Mouse (Mus musculus): ENCODE results near the gene Rec8. TPM values are rescaled to one million over a fixed set of nuclear protein-coding genes. Genes with fewer than 3 reads are reported as not detected.

Rec8 gene
- polyA plus RNA-seq, 1 experiment from 2014 or later = 4.2 TPM

GRCm38 (mm10) chr14:55598521-55599390, 19.1 kb upstream of the Rec8 start:
- Histone ChIP-seq H3K36me3 (replicated peaks; ENCODE audit: control insufficient read depth, insufficient read depth, low read depth, low read length) (peaks cover 15% of the 10 kb centered on the region), H3K4me2 (ENCODE audit: low read depth, low read length) (no peak overlapping the region; the same call in 1 of the 2 replicates), H3K27ac (replicated peaks; ENCODE audit: low read depth, low read length) (no peak overlapping the region), H3K9ac (replicated peaks; ENCODE audit: low read length) (no peak overlapping the region), H3K4me3 (ENCODE audit: low read depth, low read length) (no peak overlapping the region), H3K9me3 (replicated peaks; ENCODE audit: control insufficient read depth, low read length) (no peaks in the 10 kb centered on the region), H3K4me1 (ENCODE audit: control insufficient read depth, insufficient read depth, low read length) (no peaks in the 10 kb centered on the region; the same call in 1 of the 2 replicates), H3K27me3 (ENCODE audit: control insufficient read depth, insufficient read depth, low read length) (no peaks in the 10 kb centered on the region)
- ATAC-seq (replicated peaks; ENCODE audit: insufficient number of reproducible peaks, low FRiP score, low TSS enrichment, low read depth) (no peak), DNase-seq (ENCODE audit: low spot score) (no peak)
- 94% methylated on average over 21 of the region's 21 CpGs for WGBS

GRCm38 (mm10) chr14:55603271-55603632, 14.6 kb upstream of the Rec8 start, which contains the start of gene Irf9:
Gene Irf9, plus strand, starts transcription at chr14:55603571.
- 87% methylated on average over 7 of the region's 7 CpGs for whole genome bisulfite sequencing
- no peaks in the 10 kb centered on the region; the same call in 1 of the 2 replicates for H3K4me1 ChIP-seq (ENCODE audit: control insufficient read depth, insufficient read depth, low read length)
- H3K9ac ChIP-seq (replicated peaks; ENCODE audit: low read length) = peak within 1 kb of the TSS; percentile 50
- DNase-seq (ENCODE audit: low spot score) (no peak), ATAC-seq (replicated peaks; ENCODE audit: insufficient number of reproducible peaks, low FRiP score, low TSS enrichment, low read depth) (no peak)
- H3K4me2 ChIP-seq (ENCODE audit: low read depth, low read length) = peak within 1 kb of the TSS; percentile 24
- peaks cover 11% of the 10 kb centered on the region for H3K36me3 ChIP-seq (replicated peaks; ENCODE audit: control insufficient read depth, insufficient read depth, low read depth, low read length)
- H3K27ac ChIP-seq (replicated peaks; ENCODE audit: low read depth, low read length) = peak within 1 kb of the TSS; percentile 22
- peak within 1 kb of the TSS; percentile 18; the same call in 1 of the 2 replicates for H3K4me3 ChIP-seq (ENCODE audit: low read depth, low read length)
- no peaks in the 10 kb centered on the region for H3K9me3 ChIP-seq (replicated peaks; ENCODE audit: control insufficient read depth, low read length)
- no peaks in the 10 kb centered on the region for H3K27me3 ChIP-seq (ENCODE audit: control insufficient read depth, insufficient read depth, low read length)

GRCm38 (mm10) chr14:55603633-55604576, 13.9 kb upstream of the Rec8 start:
- Histone ChIP-seq H3K4me3 (ENCODE audit: low read depth, low read length) (peak overlapping the region; percentile 18; the same call in 1 of the 2 replicates), H3K9me3 (replicated peaks; ENCODE audit: control insufficient read depth, low read length) (no peaks in the 10 kb centered on the region), H3K36me3 (replicated peaks; ENCODE audit: control insufficient read depth, insufficient read depth, low read depth, low read length) (peaks cover 10% of the 10 kb centered on the region), H3K4me1 (ENCODE audit: control insufficient read depth, insufficient read depth, low read length) (no peaks in the 10 kb centered on the region; the same call in 1 of the 2 replicates), H3K4me2 (ENCODE audit: low read depth, low read length) (peak overlapping the region; percentile 24), H3K27ac (replicated peaks; ENCODE audit: low read depth, low read length) (peak overlapping the region; percentile 22), H3K9ac (replicated peaks; ENCODE audit: low read length) (peak overlapping the region; percentile 50), H3K27me3 (ENCODE audit: control insufficient read depth, insufficient read depth, low read length) (no peaks in the 10 kb centered on the region)
- WGBS = 20% methylated on average over 19 of the region's 19 CpGs
- ATAC-seq (replicated peaks; ENCODE audit: insufficient number of reproducible peaks, low FRiP score, low TSS enrichment, low read depth) (peak; percentile 80), DNase-seq (ENCODE audit: low spot score) (peak; percentile 91)

GRCm38 (mm10) chr14:55604823-55605222, 13.0 kb upstream of the Rec8 start:
- no peaks in the 10 kb centered on the region for H3K9me3 ChIP-seq (replicated peaks; ENCODE audit: control insufficient read depth, low read length)
- DNase-seq (ENCODE audit: low spot score) (no peak), ATAC-seq (replicated peaks; ENCODE audit: insufficient number of reproducible peaks, low FRiP score, low TSS enrichment, low read depth) (no peak)
- H3K36me3 ChIP-seq (replicated peaks; ENCODE audit: control insufficient read depth, insufficient read depth, low read depth, low read length) = peaks cover 6% of the 10 kb centered on the region
- no peaks in the 10 kb centered on the region; the same call in 1 of the 2 replicates for H3K4me1 ChIP-seq (ENCODE audit: control insufficient read depth, insufficient read depth, low read length)
- no peak overlapping the region for H3K27ac ChIP-seq (replicated peaks; ENCODE audit: low read depth, low read length)
- WGBS = 92% methylated on average over 11 of the region's 11 CpGs
- H3K4me3 ChIP-seq (ENCODE audit: low read depth, low read length) = no peak overlapping the region
- H3K4me2 ChIP-seq (ENCODE audit: low read depth, low read length) = no peak overlapping the region
- H3K9ac ChIP-seq (replicated peaks; ENCODE audit: low read length) = no peak overlapping the region
- no peaks in the 10 kb centered on the region for H3K27me3 ChIP-seq (ENCODE audit: control insufficient read depth, insufficient read depth, low read length)

- no peak overlapping the region for H3K4me2 ChIP-seq (ENCODE audit: low read depth, low read length)
- no peak overlapping the region for H3K4me3 ChIP-seq (ENCODE audit: low read depth, low read length)
- H3K36me3 ChIP-seq (replicated peaks; ENCODE audit: control insufficient read depth, insufficient read depth, low read depth, low read length) = peaks cover 6% of the 10 kb centered on the region
- no peak for ATAC-seq (replicated peaks; ENCODE audit: insufficient number of reproducible peaks, low FRiP score, low TSS enrichment, low read depth)
- no peak overlapping the region for H3K9ac ChIP-seq (replicated peaks; ENCODE audit: low read length)
- WGBS = 92% methylated on average over 16 of the region's 16 CpGs
- H3K27ac ChIP-seq (replicated peaks; ENCODE audit: low read depth, low read length) = no peak overlapping the region
- H3K4me1 ChIP-seq (ENCODE audit: control insufficient read depth, insufficient read depth, low read length) = no peaks in the 10 kb centered on the region; the same call in 1 of the 2 replicates
- no peaks in the 10 kb centered on the region for H3K27me3 ChIP-seq (ENCODE audit: control insufficient read depth, insufficient read depth, low read length)
- DNase-seq (ENCODE audit: low spot score) = no peak
- H3K9me3 ChIP-seq (replicated peaks; ENCODE audit: control insufficient read depth, low read length) = no peaks in the 10 kb centered on the region
Measured at GRCm38 (mm10) chr14:55605743-55606459, 11.9 kb upstream of the Rec8 start.

- WGBS = 90% methylated on average over 6 of the region's 6 CpGs
- Histone ChIP-seq H3K9ac (replicated peaks; ENCODE audit: low read length) (no peak overlapping the region), H3K36me3 (replicated peaks; ENCODE audit: control insufficient read depth, insufficient read depth, low read depth, low read length) (peaks cover 3% of the 10 kb centered on the region), H3K27ac (replicated peaks; ENCODE audit: low read depth, low read length) (no peak overlapping the region), H3K4me3 (ENCODE audit: low read depth, low read length) (no peak overlapping the region), H3K9me3 (replicated peaks; ENCODE audit: control insufficient read depth, low read length) (no peaks in the 10 kb centered on the region), H3K4me1 (ENCODE audit: control insufficient read depth, insufficient read depth, low read length) (no peaks in the 10 kb centered on the region; the same call in 1 of the 2 replicates), H3K27me3 (ENCODE audit: control insufficient read depth, insufficient read depth, low read length) (no peaks in the 10 kb centered on the region), H3K4me2 (ENCODE audit: low read depth, low read length) (no peak overlapping the region)
- ATAC-seq (replicated peaks; ENCODE audit: insufficient number of reproducible peaks, low FRiP score, low TSS enrichment, low read depth) = no peak
- no peak for DNase-seq (ENCODE audit: low spot score)
Measured at GRCm38 (mm10) chr14:55608339-55608738, 9.5 kb upstream of the Rec8 start.

- no peaks in the 10 kb centered on the region; the same call in 1 of the 2 replicates for H3K36me3 ChIP-seq (replicated peaks; ENCODE audit: control insufficient read depth, insufficient read depth, low read depth, low read length)
- no peaks in the 10 kb centered on the region for H3K9me3 ChIP-seq (replicated peaks; ENCODE audit: control insufficient read depth, low read length)
- H3K4me1 ChIP-seq (ENCODE audit: control insufficient read depth, insufficient read depth, low read length) = no peaks in the 10 kb centered on the region
- ATAC-seq (replicated peaks; ENCODE audit: insufficient number of reproducible peaks, low FRiP score, low TSS enrichment, low read depth) = no peak
- H3K9ac ChIP-seq (replicated peaks; ENCODE audit: low read length) = no peak overlapping the region
- no peak for DNase-seq (ENCODE audit: low spot score)
- H3K4me3 ChIP-seq (ENCODE audit: low read depth, low read length) = no peak overlapping the region
- no peak overlapping the region for H3K4me2 ChIP-seq (ENCODE audit: low read depth, low read length)
- WGBS = 79% methylated on average over 6 of the region's 6 CpGs
- no peak overlapping the region for H3K27ac ChIP-seq (replicated peaks; ENCODE audit: low read depth, low read length)
- H3K27me3 ChIP-seq (ENCODE audit: control insufficient read depth, insufficient read depth, low read length) = no peaks in the 10 kb centered on the region
Measured at GRCm38 (mm10) chr14:55613346-55613745, 4.5 kb upstream of the Rec8 start.
